Mouse (Mus musculus) MEL (cell line): ENCODE results near the gene Emc3.

Source experiments
- CTCF ChIP-seq, 3 experiments: IDR thresholded peaks in 2 of 3; conservative IDR thresholded peaks in 1 of 3; 2 replicates each; pipeline ENCODE4 v1.5.1; 2011 to 2012; ENCODE audit warnings: low read length in 3 of 3, low read depth in 2 of 3, mild to moderate bottlenecking in 2 of 3, improper control_type of control experiment in 1 of 3, inconsistent platforms in 1 of 3, mixed read lengths in 1 of 3, moderate library complexity in 1 of 3; ENCODE audit not compliant: control insufficient read depth in 1 of 3, insufficient read depth in 1 of 3, poor library complexity in 1 of 3, severe bottlenecking in 1 of 3
- JUND ChIP-seq: IDR thresholded peaks from 2 replicates; pipeline ENCODE4 v1.6.1; 2011; ENCODE audit warnings: low read depth, mild to moderate bottlenecking, improper control_type of control experiment, low read length
- MXI1 ChIP-seq: IDR thresholded peaks from 2 replicates; pipeline ENCODE4 v1.6.1; 2011; ENCODE audit warnings: mild to moderate bottlenecking, low read depth, low read length, improper control_type of control experiment
- NELFE ChIP-seq: IDR thresholded peaks from 2 replicates; pipeline ENCODE4 v1.6.1; 2011; ENCODE audit warnings: low read depth, low read length, improper control_type of control experiment
- POLR2A ChIP-seq, 2 experiments: IDR thresholded peaks; 2 replicates each; pipeline ENCODE4 v1.6.1; 2011 to 2012; ENCODE audit warnings: low read length in 2 of 2, mild to moderate bottlenecking in 2 of 2, control low read depth in 1 of 2, improper control_type of control experiment in 1 of 2, low read depth in 1 of 2, moderate library complexity in 1 of 2; ENCODE audit not compliant: control insufficient read depth in 1 of 2, insufficient read depth in 1 of 2, poor library complexity in 1 of 2
- RCOR1 ChIP-seq: IDR thresholded peaks from 2 replicates; pipeline ENCODE4 v1.6.1; 2012; ENCODE audit warnings: low read depth, mild to moderate bottlenecking, inconsistent platforms, low read length, improper control_type of control experiment

DNA sequence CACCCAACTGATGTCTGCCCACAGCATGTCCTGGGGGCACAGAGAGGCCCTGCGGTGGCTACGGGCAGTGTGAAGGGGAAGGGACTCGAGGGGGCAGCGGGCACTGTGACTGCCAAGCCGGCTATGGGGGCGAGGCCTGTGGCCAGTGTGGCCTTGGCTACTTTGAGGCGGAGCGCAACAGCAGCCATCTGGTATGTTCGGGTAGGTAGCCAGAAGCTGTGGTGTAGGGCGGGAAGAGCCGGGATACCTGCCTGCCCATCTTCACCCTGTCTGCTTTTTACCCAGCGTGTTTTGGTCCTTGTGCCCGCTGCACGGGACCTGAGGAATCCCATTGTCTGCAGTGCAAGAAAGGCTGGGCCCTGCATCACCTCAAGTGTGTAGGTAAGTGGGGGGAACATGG, 42.0 kb downstream of the Emc3 start:
- TF ChIP-seq NELFE (no peak), RCOR1 (no peak), CTCF (IDR thresholded peaks at IDR 0.05 in 2 of 3, conservative IDR thresholded peaks at IDR 0.05 in 1 of 3; ENCODE audit: control insufficient read depth in 1 of 3, insufficient read depth in 1 of 3, low read depth in 2 of 3, low read length in 3 of 3, poor library complexity in 1 of 3, severe bottlenecking in 1 of 3) (no peak), POLR2A (IDR thresholded peaks at IDR 0.05; ENCODE audit: control insufficient read depth in 1 of 2, insufficient read depth in 1 of 2, low read depth in 1 of 2, low read length in 2 of 2, poor library complexity in 1 of 2) (no peak), MXI1 (no peak), JUND (no peak)
